Mouse (Mus musculus): ENCODE measurements around the gene Tlx1.

- TF ChIP-seq ZNF384 (IDR thresholded peaks at IDR 0.05; ENCODE audit: low read depth, low read length): no peak
- TF ChIP-seq CHD2 (IDR thresholded peaks at IDR 0.05; ENCODE audit: low read depth, low read length): no peak
These were observed 1.1 kb downstream of the Tlx1 start for GRCm38 (mm10) chr19:45151361-45152182.
